Mouse (Mus musculus) stomach, embryonic 14.5 days (tissue): Measurements from ENCODE around the gene Acap3. TPM values are rescaled to one million over a fixed set of nuclear protein-coding genes. Genes with fewer than 3 reads are reported as not detected.

Experiments
- ATAC-seq: fragments of 200-750 bp; cut with Nextera tagmentation; 2 replicates; pipeline ENCODE4 v1.8.0; 2017; ENCODE audit warnings: low read depth, moderate TSS enrichment; ENCODE audit not compliant: insufficient number of reproducible peaks, insufficient read depth, low FRiP score
- H3K27ac ChIP-seq: fragments of 300-500 bp; sonication (generic); 2 replicates; pipeline ENCODE4 v1.5.1; 2014; ENCODE audit warnings: mild to moderate bottlenecking, low read length, moderate library complexity, mixed read lengths
- H3K27me3 ChIP-seq: fragments of 300-500 bp; sonication (generic); 2 replicates; pipeline ENCODE4 v1.6.1; 2014; ENCODE audit warnings: low read length, control low read depth, mixed read lengths; ENCODE audit not compliant: control insufficient read depth, insufficient read depth
- H3K36me3 ChIP-seq: fragments of 300-500 bp; sonication (generic); 2 replicates; pipeline ENCODE4 v1.6.1; 2014; ENCODE audit warnings: mild to moderate bottlenecking, control low read depth, low read length, moderate library complexity, mixed read lengths; ENCODE audit not compliant: control insufficient read depth, insufficient read depth
- H3K4me1 ChIP-seq: fragments of 300-500 bp; sonication (generic); 2 replicates; pipeline ENCODE4 v1.6.1; 2014; ENCODE audit warnings: low read length, control low read depth, mixed read lengths; ENCODE audit not compliant: control insufficient read depth, insufficient read depth
- H3K4me2 ChIP-seq: fragments of 300-500 bp; sonication (generic); replicated peaks from 2 replicates; pipeline ENCODE4 v1.6.1; 2014; ENCODE audit warnings: low read depth, low read length, control low read depth
- H3K4me3 ChIP-seq: fragments of 300-500 bp; sonication (generic); 2 replicates; pipeline ENCODE4 v1.5.1; 2014; ENCODE audit warnings: low read depth, low read length, control low read depth
- H3K9ac ChIP-seq: fragments of 300-500 bp; sonication (generic); replicated peaks from 2 replicates; pipeline ENCODE4 v1.6.1; 2014; ENCODE audit warnings: low read depth, mild to moderate bottlenecking, control low read depth, low read length, moderate library complexity, mixed read lengths
- H3K9me3 ChIP-seq: fragments of 300-500 bp; sonication (generic); 2 replicates; pipeline ENCODE4 v1.6.1; 2016; ENCODE audit warnings: low read depth, low read length, control low read depth; ENCODE audit not compliant: control insufficient read depth
- WGBS: fragments of 180-500 bp; shearing (Covaris S2); extraction: QIAGEN DNeasy Blood & Tissue Kit; methylation state at CpG from one replicate; pipeline ENCODE4 v1.1.7; 2014; 5-methylcytosine and 5-hydroxymethylcytosine counted together
- polyA plus RNA-seq: library from polyadenylated mRNA; unstranded; fragments of >200 nt; fragmentation: Nextera tagmentation; extraction: Ambion mirVana; gene quantifications from 2 replicates; pipeline ENCODE4 v1.2.1, GENCODE M21; 2014

Acap3 gene
- polyA plus RNA-seq, 1 experiment from 2014 or later = 16.0 TPM

GRCm38 (mm10) chr4:155868614-155869298 is 22.9 kb upstream of the Acap3 start:
- Histone ChIP-seq H3K4me1 (peaks cover 9% of the 10 kb centered on the region), H3K9ac (peak overlapping the region; percentile 57), H3K36me3 (peaks cover 30% of the 10 kb centered on the region), H3K4me2 (peak overlapping the region; percentile 92), H3K27ac (no peak overlapping the region), H3K4me3 (peak overlapping the region; percentile 78), H3K9me3 (no peaks in the 10 kb centered on the region), H3K27me3 (no peaks in the 10 kb centered on the region)
- WGBS = 7% methylated on average over 22 of the region's 22 CpGs
- ATAC-seq = no peak; the same call in 1 of the 2 replicates

- H3K36me3 ChIP-seq = peaks cover 31% of the 10 kb centered on the region
- peaks cover 9% of the 10 kb centered on the region for H3K4me1 ChIP-seq
- H3K27me3 ChIP-seq = no peaks in the 10 kb centered on the region
- H3K4me3 ChIP-seq = peak within 1 kb of the TSS; percentile 78
- no peak within 1 kb of the TSS for H3K27ac ChIP-seq
- WGBS = under 1% methylated on average over 63 of the region's 63 CpGs
- no peaks in the 10 kb centered on the region for H3K9me3 ChIP-seq
- peak within 1 kb of the TSS; percentile 92 for H3K4me2 ChIP-seq
- ATAC-seq = peak; percentile 95
- H3K9ac ChIP-seq = peak within 1 kb of the TSS; percentile 79
Observed at GRCm38 (mm10) chr4:155869317-155870033, 22.1 kb upstream of the Acap3 start, which contains the start of the genes Cptp and Ints11. Gene Cptp (minus strand): TSS chr4:155869440. Gene Ints11 (plus strand): TSS chr4:155869546.

- WGBS = 84% methylated on average over 7 of the region's 7 CpGs
- Histone ChIP-seq H3K9ac (no peak overlapping the region), H3K9me3 (no peaks in the 10 kb centered on the region), H3K27ac (no peak overlapping the region), H3K4me1 (peaks cover 9% of the 10 kb centered on the region), H3K4me2 (no peak overlapping the region), H3K4me3 (no peak overlapping the region), H3K36me3 (peaks cover 35% of the 10 kb centered on the region), H3K27me3 (no peaks in the 10 kb centered on the region)
- ATAC-seq = no peak
Observed at GRCm38 (mm10) chr4:155871404-155871803, 20.2 kb upstream of the Acap3 start.

GRCm38 (mm10) chr4:155883587-155883986 is 8.0 kb upstream of the Acap3 start:
- no peak overlapping the region for H3K4me3 ChIP-seq
- H3K9me3 ChIP-seq = no peaks in the 10 kb centered on the region
- 90% methylated on average over 3 of the region's 3 CpGs for WGBS
- H3K27ac ChIP-seq = peak overlapping the region; percentile 39; the same call in 1 of the 2 replicates
- no peaks in the 10 kb centered on the region for H3K4me1 ChIP-seq
- no peak for ATAC-seq
- H3K4me2 ChIP-seq = no peak overlapping the region
- no peaks in the 10 kb centered on the region for H3K27me3 ChIP-seq
- no peak overlapping the region for H3K9ac ChIP-seq
- peaks cover 37% of the 10 kb centered on the region for H3K36me3 ChIP-seq

- ATAC-seq = no peak
- Histone ChIP-seq H3K9ac (no peak overlapping the region), H3K4me1 (peaks cover 7% of the 10 kb centered on the region; the same call in 1 of the 2 replicates), H3K27me3 (no peaks in the 10 kb centered on the region), H3K27ac (no peak overlapping the region), H3K4me3 (no peak overlapping the region), H3K36me3 (peaks cover 50% of the 10 kb centered on the region), H3K4me2 (no peak overlapping the region), H3K9me3 (no peaks in the 10 kb centered on the region)
- 90% methylated on average over 5 of the region's 5 CpGs for WGBS
Observed at GRCm38 (mm10) chr4:155886330-155886729, 5.3 kb upstream of the Acap3 start.

GRCm38 (mm10) chr4:155887674-155888073 is 3.9 kb upstream of the Acap3 start:
- Histone ChIP-seq H3K9me3 (no peaks in the 10 kb centered on the region), H3K9ac (no peak overlapping the region), H3K27ac (no peak overlapping the region), H3K4me2 (no peak overlapping the region), H3K36me3 (peaks cover 50% of the 10 kb centered on the region), H3K27me3 (no peaks in the 10 kb centered on the region), H3K4me1 (peaks cover 7% of the 10 kb centered on the region; the same call in 1 of the 2 replicates), H3K4me3 (no peak overlapping the region)
- ATAC-seq = no peak
- WGBS = 81% methylated on average over 10 of the region's 10 CpGs

- ATAC-seq = no peak
- no peak overlapping the region for H3K4me2 ChIP-seq
- WGBS = 95% methylated on average over 9 of the region's 9 CpGs
- H3K27ac ChIP-seq = no peak overlapping the region
- H3K4me1 ChIP-seq = peaks cover 11% of the 10 kb centered on the region; the same call in 1 of the 2 replicates
- H3K27me3 ChIP-seq = no peaks in the 10 kb centered on the region
- H3K4me3 ChIP-seq = no peak overlapping the region
- H3K9me3 ChIP-seq = no peaks in the 10 kb centered on the region
- H3K9ac ChIP-seq = no peak overlapping the region
- H3K36me3 ChIP-seq = peaks cover 50% of the 10 kb centered on the region
Observed at GRCm38 (mm10) chr4:155888181-155888580, 3.4 kb upstream of the Acap3 start.

- no peaks in the 10 kb centered on the region for H3K9me3 ChIP-seq
- peaks cover 50% of the 10 kb centered on the region for H3K36me3 ChIP-seq
- H3K27ac ChIP-seq = no peak overlapping the region
- no peaks in the 10 kb centered on the region for H3K27me3 ChIP-seq
- no peak overlapping the region for H3K4me2 ChIP-seq
- peaks cover 21% of the 10 kb centered on the region for H3K4me1 ChIP-seq
- H3K9ac ChIP-seq = no peak overlapping the region
- ATAC-seq = no peak
- 84% methylated on average over 5 of the region's 5 CpGs for WGBS
- H3K4me3 ChIP-seq = no peak overlapping the region
Observed at GRCm38 (mm10) chr4:155889316-155889715, 2.3 kb upstream of the Acap3 start.
